Mouse (Mus musculus): ENCODE measurements around the gene Olfr94.
"Not testable (repeated sequence)": the region's sequence is repeated elsewhere in the genome, so short reads cannot be mapped to it uniquely, and the experiment has no call there.

The Olfr94 gene

GRCm38 (mm10) chr17:37200894-37201293 lies at the start of gene Olfr94:
Gene Olfr94, minus strand, starts transcription at chr17:37200994.
- no peak for DNase-seq

- no peak for DNase-seq
Measured at GRCm38 (mm10) chr17:37250544-37250943, 49.8 kb upstream of the Olfr94 start.

- DNase-seq = no peak
Measured at GRCm38 (mm10) chr17:37249460-37249859, 48.7 kb upstream of the Olfr94 start.

- peak; percentile 2 for DNase-seq
Measured at GRCm38 (mm10) chr17:37246715-37247114, 45.9 kb upstream of the Olfr94 start.

- DNase-seq = no peak
Measured at GRCm38 (mm10) chr17:37242198-37242597, 41.4 kb upstream of the Olfr94 start.

- DNase-seq = not testable (repeated sequence)
Measured at GRCm38 (mm10) chr17:37237230-37237629, 36.4 kb upstream of the Olfr94 start, which contains the start of gene Olfr97. Gene Olfr97, minus strand, starts transcription at chr17:37237330.

GRCm38 (mm10) chr17:37221879-37222278 lies 21.1 kb upstream of the Olfr94 start:
- no peak for DNase-seq

- no peak for DNase-seq
Measured at GRCm38 (mm10) chr17:37219846-37220245, 19.1 kb upstream of the Olfr94 start, which contains the start of gene Olfr96. Gene Olfr96, plus strand, starts transcription at chr17:37220146.

GRCm38 (mm10) chr17:37218486-37218885 lies 17.7 kb upstream of the Olfr94 start:
- DNase-seq = no peak

- no peak for DNase-seq
Measured at GRCm38 (mm10) chr17:37213018-37213417, 12.2 kb upstream of the Olfr94 start, which contains the start of gene Olfr95. Gene Olfr95, minus strand, starts transcription at chr17:37213118.

- DNase-seq = peak; percentile 12
Measured at GRCm38 (mm10) chr17:37210884-37211768, 10.3 kb upstream of the Olfr94 start.

GRCm38 (mm10) chr17:37203917-37204236 lies 3.1 kb upstream of the Olfr94 start:
- DNase-seq = no peak

- DNase-seq = peak; percentile 62
Measured at GRCm38 (mm10) chr17:37203206-37203916, 2.6 kb upstream of the Olfr94 start.

GRCm38 (mm10) chr17:37196845-37197724 lies 3.7 kb downstream of the Olfr94 start:
- DNase-seq = no peak

GRCm38 (mm10) chr17:37194782-37195181 lies 6.0 kb downstream of the Olfr94 start:
- no peak for DNase-seq

- DNase-seq = no peak
Measured at GRCm38 (mm10) chr17:37193656-37194055, 7.1 kb downstream of the Olfr94 start, which contains the start of gene Ubd. Gene Ubd, plus strand, starts transcription at chr17:37193892.

- DNase-seq = no peak
Measured at GRCm38 (mm10) chr17:37193032-37193431, 7.8 kb downstream of the Olfr94 start.

- no peak for DNase-seq
Measured at GRCm38 (mm10) chr17:37190711-37191110, 10.1 kb downstream of the Olfr94 start.

GRCm38 (mm10) chr17:37185474-37185873 lies 15.3 kb downstream of the Olfr94 start:
- DNase-seq = no peak

- DNase-seq = no peak
Measured at GRCm38 (mm10) chr17:37161394-37161793, 39.4 kb downstream of the Olfr94 start, which contains the start of gene Olfr93. Gene Olfr93, minus strand, starts transcription at chr17:37161494.

Data from cerebellum, adult 9-11 months (tissue).